Mouse (Mus musculus): ENCODE measurements around the gene Nacc1. TPM values are rescaled to one million over a fixed set of nuclear protein-coding genes. Genes with fewer than 3 reads are reported as not detected.
"Not testable (repeated sequence)": the region's sequence is repeated elsewhere in the genome, so short reads cannot be mapped to it uniquely, and the experiment has no call there.

The Nacc1 gene
- total RNA-seq, 2 experiments from 2014 or later, result 68.4 to 72.1 TPM

DNA sequence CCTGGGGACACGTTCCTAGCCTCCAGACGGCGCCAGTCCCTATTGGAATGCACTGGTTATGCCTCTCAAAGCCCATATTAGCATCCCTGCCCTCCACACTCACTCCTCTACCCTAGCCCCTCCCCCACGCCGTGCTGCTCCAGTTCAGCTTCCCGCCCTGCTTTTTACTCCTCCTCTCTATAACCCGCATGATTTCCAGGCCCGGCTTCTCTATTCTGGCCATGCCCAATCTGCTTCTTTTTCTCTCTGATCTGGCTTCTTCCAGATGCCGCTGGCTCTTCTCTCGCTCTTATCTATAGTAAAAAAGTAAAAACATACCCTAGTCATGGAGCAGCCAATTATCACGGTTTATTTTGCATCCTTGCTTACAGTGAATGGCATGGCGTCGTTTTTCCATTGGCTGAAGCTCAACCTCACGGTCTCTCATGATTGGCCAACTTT lies 40.2 kb downstream of the Nacc1 start:
- intact Hi-C loops (cut with DNase I), result no loop called here
- peak; percentile 57 for DNase-seq

DNA sequence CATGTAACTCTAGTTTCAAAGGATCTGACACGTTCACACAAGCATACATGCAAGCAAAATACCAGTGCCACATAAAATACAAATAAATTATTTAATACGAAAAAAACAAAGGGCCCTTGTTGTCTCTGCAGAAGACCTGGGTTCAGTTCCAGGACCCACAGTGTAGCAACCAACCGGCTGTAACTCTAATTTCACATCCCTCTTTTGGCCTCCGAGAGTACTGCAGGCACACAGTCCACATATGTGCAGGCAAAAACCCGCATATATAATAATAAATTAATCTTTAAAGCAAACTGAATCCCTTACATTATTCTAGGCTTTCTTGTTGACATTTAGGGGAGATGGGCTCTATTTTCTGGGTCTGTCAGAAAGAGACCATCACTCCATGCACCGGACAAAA lies 40.9 kb downstream of the Nacc1 start:
- DNase-seq, result no peak
- intact Hi-C loops (cut with DNase I), result no loop called here

DNA sequence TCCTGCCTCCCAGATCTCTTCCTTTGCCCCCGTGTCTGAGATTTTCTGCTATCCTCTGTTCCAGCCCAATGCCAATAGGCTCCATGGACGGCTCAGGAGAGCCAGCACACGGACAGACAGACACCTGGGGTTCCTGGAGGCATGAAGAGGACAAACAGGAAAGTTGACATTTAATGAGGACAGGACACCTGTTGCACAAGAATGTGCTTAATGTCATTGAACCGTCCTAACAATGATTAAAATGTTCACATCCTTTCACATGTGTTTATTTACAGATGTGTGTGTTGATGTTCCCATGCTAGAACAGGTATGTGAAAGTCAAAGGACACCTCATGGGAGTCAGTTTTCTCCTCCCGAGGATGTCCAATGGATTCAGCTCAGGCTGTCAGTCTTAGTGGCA lies 44.6 kb downstream of the Nacc1 start:
- DNase-seq, result no peak
- intact Hi-C loops (cut with DNase I), result no loop called here

DNA sequence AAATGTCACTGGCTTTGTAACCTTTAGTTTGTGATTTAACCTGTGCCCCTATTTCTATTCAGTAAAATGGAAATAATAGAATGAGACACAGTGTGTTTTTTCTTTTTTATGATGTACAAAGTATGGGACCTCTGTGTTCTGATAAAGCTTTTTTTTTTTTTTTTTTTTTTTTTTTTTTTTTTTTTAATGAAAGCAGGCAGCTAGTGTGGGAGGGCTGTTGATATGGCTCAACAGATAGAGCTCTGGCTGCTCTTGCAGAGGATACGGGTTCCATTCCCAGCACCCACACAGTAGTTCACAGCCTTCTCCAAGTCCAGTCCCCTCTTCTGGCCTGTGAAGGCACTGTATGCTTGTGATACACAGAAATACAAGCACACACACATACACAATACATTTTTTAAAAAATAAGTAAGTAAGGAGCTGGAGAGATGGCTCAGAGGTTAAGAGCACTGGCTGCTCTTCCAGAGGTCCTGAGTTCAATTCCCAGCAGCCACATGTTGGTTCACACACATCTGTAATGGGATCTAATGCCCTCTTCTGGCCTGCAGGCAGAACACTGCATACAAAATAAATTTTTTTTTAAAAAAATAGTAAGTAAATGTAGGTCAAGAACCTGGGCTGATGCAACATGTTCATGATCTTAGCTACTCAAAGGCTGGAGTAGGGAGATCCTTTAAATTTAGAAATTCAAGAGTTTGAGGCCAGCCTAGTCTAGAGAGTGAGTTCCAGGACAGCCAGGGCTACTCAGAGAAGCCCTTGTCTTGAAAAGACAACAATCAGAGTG lies 45.9 kb downstream of the Nacc1 start:
- intact Hi-C loops (cut with DNase I), result no loop called here
- DNase-seq, result no peak

DNA sequence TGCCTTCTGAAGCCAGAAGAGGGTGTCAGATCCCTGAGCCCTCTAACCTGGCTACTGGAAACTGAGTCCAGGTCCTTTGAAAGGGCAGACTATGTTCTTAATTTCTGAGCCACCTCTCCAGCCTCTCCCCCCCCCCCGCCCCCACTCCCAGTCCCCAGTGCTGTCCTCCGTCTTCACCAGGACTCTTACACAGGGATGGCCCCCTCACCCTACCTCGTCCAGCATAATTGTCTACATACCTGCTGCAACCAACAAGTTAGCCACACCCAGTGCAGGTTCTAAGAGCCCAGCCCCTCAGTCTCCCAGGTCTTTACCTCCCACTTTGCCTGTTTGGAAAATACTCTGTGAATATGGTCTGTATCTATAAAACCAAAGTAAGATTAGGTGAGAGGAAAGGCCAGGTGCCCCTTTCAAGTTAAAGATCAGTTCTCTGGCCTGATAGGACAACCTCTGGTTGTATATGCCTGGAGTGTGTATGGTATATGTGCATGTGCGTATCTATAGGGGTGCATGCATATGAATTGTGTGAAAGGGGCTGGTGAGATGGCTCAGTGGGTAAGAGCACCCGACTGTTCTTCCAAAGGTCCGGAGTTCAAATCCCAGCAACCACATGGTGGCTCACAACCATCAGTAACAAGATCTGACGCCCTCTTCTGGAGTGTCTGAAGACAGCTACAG lies 46.9 kb downstream of the Nacc1 start:
- no peak for DNase-seq
- intact Hi-C loops (cut with DNase I), result no loop called here

DNA sequence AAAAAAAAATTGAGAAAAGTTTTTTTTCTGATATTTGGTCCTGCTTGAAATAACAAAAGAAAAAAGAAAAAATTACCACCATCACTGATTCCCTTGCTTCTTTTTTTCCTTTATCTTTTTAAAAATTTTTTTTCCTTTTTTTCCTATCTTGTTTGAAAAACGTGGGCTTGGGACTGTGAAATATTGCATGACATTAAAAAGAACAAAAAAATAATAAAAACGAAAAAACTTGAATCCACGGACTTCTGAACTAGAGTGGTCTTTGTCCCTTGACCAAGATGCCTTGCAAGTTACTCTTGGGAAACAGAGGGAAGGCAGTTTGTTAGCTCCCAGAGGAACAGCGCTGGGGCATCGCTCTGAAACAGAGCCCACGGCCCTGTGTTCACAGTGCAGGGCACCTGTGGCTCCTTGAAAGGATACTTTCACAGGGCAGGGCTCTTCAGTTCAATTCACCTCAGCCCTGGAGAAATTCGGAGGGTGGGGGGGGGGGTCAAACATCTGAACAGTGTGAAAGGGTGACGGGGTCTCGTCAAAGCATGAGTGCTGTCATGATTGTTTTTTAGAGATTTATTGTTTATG lies 47.6 kb downstream of the Nacc1 start:
- no peak for DNase-seq
- intact Hi-C loops (cut with DNase I), result no loop called here

DNA sequence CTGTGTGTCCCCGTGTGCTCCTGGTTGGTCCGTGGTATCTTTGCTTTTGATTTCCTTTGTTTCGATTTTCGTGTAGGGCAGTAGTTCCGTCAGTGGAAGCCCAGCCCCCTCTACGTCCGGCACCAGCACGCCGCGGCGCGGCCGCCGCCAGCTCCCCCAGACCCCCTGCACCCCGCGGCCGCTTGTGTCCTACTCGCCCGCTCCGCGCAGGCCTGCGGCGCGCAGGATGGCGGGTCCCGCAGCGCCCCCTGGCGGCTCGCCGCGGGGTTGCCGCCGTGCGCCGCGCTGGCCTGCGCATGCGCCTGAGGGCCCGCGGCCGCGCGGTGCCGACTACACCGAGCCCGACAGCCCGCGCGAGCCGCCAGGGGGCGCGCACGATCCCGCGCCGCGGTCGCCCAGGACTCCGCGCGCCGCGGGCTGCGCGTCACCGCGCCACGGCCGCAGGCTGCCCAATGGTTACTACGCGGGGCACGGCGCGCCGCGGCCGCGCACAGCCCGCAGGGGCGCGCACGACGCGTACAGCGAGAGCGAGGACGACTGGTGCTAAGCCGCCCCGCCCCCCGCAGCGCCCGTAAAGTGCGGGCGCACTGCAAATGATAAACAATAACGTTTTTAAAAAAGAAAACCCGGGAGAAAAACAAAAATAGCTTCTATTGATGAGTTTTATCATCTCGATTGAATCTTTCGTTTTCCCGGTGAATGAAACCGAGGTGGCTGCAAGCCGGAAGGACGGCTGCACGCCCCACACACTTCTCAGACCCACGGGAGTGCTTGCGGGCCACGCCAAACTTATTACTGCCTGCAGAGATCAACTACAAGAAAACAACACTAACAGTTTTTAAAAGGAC lies 48.3 kb downstream of the Nacc1 start:
- DNase-seq, result peak; percentile 95

DNA sequence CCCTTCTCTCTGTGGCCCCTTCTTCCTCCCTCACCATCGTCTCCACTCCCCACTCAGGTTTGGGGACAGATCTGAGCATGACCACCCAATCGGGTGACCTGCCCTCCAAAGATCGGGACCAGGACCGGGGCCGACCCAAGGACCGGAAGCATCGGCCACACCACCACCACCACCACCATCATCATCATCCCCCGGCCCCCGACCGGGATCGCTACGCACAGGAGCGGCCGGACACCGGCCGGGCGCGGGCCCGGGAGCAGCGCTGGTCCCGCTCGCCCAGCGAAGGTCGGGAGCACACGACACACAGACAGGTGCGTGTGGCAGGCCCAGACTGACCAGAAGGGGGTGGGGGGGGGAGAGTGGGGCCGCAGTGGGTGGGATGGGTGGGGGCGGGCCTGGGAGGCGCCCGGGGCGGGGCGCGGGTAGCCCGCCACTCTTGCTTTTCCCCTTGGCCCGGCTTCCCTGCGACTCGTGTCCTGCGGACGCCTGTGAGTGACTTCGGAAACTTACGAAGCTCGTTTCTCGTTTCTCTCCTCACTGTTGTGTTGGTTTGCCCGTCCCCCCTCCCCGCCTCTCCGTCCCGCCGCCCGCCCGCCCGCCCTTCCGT lies 49.0 kb downstream of the Nacc1 start:
- intact Hi-C loops (cut with DNase I), result no loop called here
- no peak for DNase-seq

More for the DNA sequence above, 48.3 kb downstream of the Nacc1 start:
- intact Hi-C loops (cut with DNase I), result no loop called here

DNA sequence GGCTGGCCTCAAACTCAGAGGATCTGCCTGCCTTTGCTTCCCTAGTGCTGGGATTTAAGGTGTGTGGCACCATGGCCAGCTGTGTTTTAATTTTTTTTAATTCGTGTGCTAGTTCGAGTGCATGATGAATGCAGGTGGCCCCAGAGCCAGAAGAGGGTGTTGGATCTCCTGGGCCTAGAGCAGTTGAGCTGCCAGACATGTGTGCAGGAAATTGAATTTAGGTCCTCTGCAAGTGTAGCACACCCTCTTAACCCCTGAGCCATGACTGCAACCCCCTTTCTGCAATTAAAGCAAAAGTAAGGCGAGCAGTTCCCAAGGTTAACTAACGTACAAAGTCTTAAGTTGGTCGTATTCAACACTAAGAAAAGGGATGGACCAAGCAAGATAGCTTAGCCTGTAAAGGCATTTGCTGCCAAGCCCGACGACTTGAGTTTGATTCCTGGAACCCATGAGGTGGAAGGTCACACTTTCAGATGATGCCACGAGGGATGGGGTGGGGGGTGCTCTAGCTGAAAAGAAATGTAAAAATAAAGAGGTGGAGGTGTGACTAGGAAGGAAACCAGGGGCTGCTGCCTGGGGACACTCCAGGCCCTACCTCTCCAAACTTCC lies 49.6 kb downstream of the Nacc1 start:
- intact Hi-C loops (cut with DNase I), result no loop called here
- DNase-seq, result no peak

DNA sequence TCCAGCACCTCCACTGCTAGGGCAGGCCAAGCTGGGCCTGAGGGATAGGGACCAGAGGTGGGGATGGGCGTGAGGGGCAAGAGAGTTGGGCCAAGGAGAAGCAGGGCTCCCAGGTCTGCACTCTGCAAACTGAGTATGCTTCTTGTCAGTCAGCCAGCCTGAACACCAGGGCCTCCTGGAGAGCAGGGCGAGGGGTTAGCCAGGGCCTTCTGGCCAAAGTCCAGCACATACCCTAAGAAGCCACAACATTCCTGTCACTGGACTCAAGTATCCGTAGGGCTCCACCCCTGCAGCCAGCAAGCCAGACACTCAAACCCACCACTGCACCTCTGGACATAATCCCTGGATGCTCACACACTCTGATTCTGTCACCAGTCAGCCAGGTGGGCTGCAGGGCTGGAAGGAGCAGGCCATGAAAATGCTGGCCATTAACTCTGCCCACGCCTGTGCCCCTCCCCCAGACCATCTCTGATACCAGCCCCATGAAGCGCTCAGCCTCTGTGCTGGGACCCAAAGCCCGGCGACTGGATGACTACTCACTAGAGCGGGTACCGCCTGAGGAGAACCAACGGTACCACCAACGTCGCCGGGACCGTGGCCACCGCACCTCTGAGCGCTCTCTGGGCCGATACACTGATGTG lies 51.5 kb downstream of the Nacc1 start:
- intact Hi-C loops (cut with DNase I), result no loop called here
- DNase-seq, result peak; percentile 33

- intact Hi-C loops (cut with DNase I), result no loop called here
- peak; percentile 58 for DNase-seq
Observed at GRCm38 (mm10) chr8:84635397-84636050, 52.1 kb downstream of the Nacc1 start.

- peak; percentile 94 for DNase-seq
- intact Hi-C loops (cut with DNase I), result no loop called here
Observed at GRCm38 (mm10) chr8:84634849-84635304, 52.8 kb downstream of the Nacc1 start.

- intact Hi-C loops (cut with DNase I), result no loop called here
Observed at GRCm38 (mm10) chr8:84633841-84634584, 53.6 kb downstream of the Nacc1 start.

DNA sequence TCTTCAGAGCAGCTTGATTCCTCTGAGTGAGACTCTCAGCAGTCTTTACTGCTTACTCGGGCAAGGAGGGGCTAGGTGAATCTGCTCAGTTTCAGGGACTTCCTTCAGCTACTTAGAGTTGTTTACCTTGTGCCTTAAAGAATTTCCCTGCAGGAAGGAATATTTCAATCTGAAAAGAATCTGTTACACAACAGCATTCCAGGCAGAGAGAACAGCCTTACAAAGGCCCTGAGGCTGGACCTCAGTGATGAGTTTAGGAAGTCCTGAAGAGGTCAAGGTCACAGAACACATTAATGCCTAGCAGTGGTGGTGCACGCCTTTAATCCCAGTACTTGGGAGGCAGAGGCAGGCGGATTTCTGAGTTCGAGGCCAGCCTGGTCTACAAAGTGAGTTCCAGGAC lies 55.8 kb downstream of the Nacc1 start:
- DNase-seq, result no peak
- intact Hi-C loops (cut with DNase I), result no loop called here

More at GRCm38 (mm10) chr8:84633841-84634584, 53.6 kb downstream of the Nacc1 start:
- no peak for DNase-seq

DNA sequence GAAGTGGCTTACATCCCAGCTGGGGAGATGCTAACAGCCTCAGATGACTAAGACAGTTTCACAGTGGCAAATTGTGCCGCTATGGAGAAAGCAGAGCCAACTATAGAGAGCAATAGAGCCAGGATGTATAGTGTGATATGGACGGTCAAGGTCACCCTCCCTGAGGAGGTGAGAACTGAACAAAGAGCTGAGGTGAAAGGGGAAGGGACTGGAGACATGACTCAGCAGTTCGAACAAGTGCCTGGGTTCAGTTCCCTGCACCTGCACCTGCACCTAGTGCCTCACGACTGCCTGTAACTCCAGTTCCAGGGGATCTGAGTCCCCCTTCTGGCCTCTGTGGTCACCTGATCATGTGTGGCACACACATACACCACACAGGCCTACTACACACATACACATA lies 57.5 kb downstream of the Nacc1 start:
- DNase-seq, result no peak
- intact Hi-C loops (cut with DNase I), result no loop called here

DNA sequence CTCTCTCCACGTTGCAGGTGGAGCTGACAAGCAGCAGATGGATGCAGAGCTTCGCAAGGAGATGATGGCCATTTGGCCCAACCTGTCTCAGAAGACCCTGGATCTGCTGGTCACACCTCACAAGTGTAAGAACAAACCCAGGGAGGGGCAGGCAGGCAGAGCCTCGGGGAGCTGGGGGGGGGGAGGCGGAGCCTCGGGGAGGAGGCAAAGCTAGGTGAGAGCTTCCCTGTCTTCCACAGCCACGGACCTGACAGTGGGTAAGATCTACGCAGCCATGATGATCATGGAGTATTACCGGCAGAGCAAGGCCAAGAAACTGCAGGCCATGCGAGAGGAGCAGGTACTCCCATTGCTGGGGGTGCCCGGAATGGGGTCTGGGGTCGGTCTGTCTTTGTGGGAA lies 58.1 kb downstream of the Nacc1 start:
- intact Hi-C loops (cut with DNase I), result no loop called here
- no peak for DNase-seq

GRCm38 (mm10) chr8:84623425-84623824 lies 64.2 kb downstream of the Nacc1 start:
- intact Hi-C loops (cut with DNase I), result not testable (repeated sequence)

DNA sequence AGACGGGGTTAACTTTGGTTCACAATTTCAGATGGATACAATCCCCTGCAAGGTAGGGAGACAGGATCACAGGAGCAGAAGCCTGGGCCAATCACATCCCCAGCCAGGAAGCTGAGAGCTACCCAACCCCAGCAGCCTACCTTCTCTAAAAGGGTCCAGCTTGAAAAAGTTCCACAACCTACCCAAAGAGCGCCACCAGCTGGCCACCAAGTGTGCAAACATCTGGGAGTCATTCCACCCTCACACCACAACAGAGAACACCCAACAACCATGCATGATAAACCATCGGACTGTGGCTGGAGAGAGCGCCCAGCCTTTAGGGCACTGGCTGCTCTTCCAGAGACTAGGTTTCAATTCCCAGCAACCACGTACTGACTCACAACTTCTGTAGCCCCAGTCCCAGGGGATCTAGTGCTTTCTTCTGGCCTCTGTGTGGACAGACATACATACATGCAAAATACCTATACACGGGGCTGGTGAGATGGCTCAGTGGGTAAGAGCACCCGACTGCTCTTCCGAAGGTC lies 66.5 kb downstream of the Nacc1 start:
- DNase-seq, result no peak
- intact Hi-C loops (cut with DNase I), result no loop called here

More at GRCm38 (mm10) chr8:84623425-84623824, 64.2 kb downstream of the Nacc1 start:
- not testable (repeated sequence) for DNase-seq
